Mouse (Mus musculus) neural tube, embryonic 14.5 days (tissue): ENCODE measurements around the gene Ptdss2. TPM values are rescaled to one million over a fixed set of nuclear protein-coding genes. Genes with fewer than 3 reads are reported as not detected.

Experiments
- ATAC-seq: fragments of 200-750 bp; cut with Nextera tagmentation; 2 replicates; pipeline ENCODE4 v1.8.0; 2017; ENCODE audit warnings: low read depth, mild to moderate bottlenecking, moderate TSS enrichment, moderate library complexity
- H3K27ac ChIP-seq: fragments of 300-500 bp; sonication (generic); 2 replicates; pipeline ENCODE4 v1.5.1; 2014; ENCODE audit warnings: low read depth, mild to moderate bottlenecking, control low read depth, low read length, moderate library complexity, mixed read lengths
- H3K27me3 ChIP-seq: fragments of 300-500 bp; sonication (generic); 2 replicates; pipeline ENCODE4 v1.6.1; 2014; ENCODE audit warnings: low read length; ENCODE audit not compliant: control insufficient read depth, insufficient read depth
- H3K36me3 ChIP-seq: fragments of 300-500 bp; sonication (generic); 2 replicates; pipeline ENCODE4 v1.6.1; 2014; ENCODE audit warnings: low read length, mixed read lengths; ENCODE audit not compliant: control insufficient read depth, insufficient read depth
- H3K4me1 ChIP-seq: fragments of 300-500 bp; sonication (generic); 2 replicates; pipeline ENCODE4 v1.6.1; 2014; ENCODE audit warnings: low read length; ENCODE audit not compliant: control insufficient read depth, insufficient read depth
- H3K4me2 ChIP-seq: fragments of 300-500 bp; sonication (generic); 2 replicates; pipeline ENCODE4 v1.6.1; 2014; ENCODE audit warnings: mild to moderate bottlenecking, low read depth, low read length, control low read depth
- H3K4me3 ChIP-seq: fragments of 300-500 bp; sonication (generic); 2 replicates; pipeline ENCODE4 v1.5.1; 2014; ENCODE audit warnings: low read depth, low read length, control low read depth, mixed read lengths
- H3K9ac ChIP-seq: fragments of 300-500 bp; sonication (generic); replicated peaks from 2 replicates; pipeline ENCODE4 v1.6.1; 2014; ENCODE audit warnings: low read depth, mild to moderate bottlenecking, control low read depth, low read length, mixed read lengths
- H3K9me3 ChIP-seq: fragments of 300-500 bp; sonication (generic); 2 replicates; pipeline ENCODE4 v1.6.1; 2016; ENCODE audit warnings: low read length; ENCODE audit not compliant: control insufficient read depth
- WGBS: fragments of 180-500 bp; shearing (Covaris S2); extraction: QIAGEN DNeasy Blood & Tissue Kit; methylation state at CpG from one replicate; pipeline ENCODE4 v1.1.7; 2014; 5-methylcytosine and 5-hydroxymethylcytosine counted together
- polyA plus RNA-seq: library from polyadenylated mRNA; unstranded; fragments of >200 nt; fragmentation: Nextera tagmentation; extraction: Ambion mirVana; gene quantifications from 2 replicates; pipeline ENCODE4 v1.2.1, GENCODE M21; 2014

Gene Ptdss2
- polyA plus RNA-seq, 1 experiment from 2014 or later: 71.7 TPM

DNA sequence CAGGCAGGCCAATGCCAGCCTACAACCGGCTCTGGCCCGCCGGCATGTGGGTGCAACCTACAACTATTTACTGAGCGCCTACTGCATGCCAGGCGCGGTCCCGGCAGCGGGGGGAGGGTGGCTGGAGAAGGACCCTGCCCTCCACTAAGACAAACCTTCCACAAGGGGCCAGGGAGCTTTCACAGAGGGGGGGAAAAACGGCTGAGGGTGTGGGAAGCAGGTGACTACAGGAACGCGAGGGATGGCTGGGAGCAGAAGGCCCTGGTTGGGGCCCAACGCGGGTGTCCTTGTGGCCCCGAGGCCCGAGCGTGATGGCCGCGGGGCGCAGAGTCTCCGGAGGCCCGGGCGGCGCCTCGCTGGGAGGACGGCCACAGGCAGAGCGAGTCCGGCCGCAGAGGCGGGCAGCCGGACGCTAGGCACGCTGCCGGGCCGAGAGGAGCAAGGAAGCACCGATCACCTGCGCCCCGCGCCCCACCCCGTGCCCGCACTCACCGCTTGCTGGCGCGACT is 71.2 kb downstream of the Ptdss2 start:
- WGBS: 3% methylated on average over 34 of the region's 43 CpGs
- peaks cover 9% of the 10 kb centered on the region for H3K4me1 ChIP-seq
- H3K36me3 ChIP-seq: peaks cover 31% of the 10 kb centered on the region
- H3K27me3 ChIP-seq: no peaks in the 10 kb centered on the region
- H3K4me3 ChIP-seq: peak overlapping the region; percentile 94
- no peaks in the 10 kb centered on the region for H3K9me3 ChIP-seq
- H3K9ac ChIP-seq: peak overlapping the region; percentile 92
- peak; percentile 10 for ATAC-seq
- peak overlapping the region; percentile 89 for H3K4me2 ChIP-seq
- H3K27ac ChIP-seq: peak overlapping the region; percentile 75

- Histone ChIP-seq H3K4me2 (peak within 1 kb of the TSS; percentile 98), H3K27ac (peak within 1 kb of the TSS; percentile 75), H3K4me1 (peaks cover 9% of the 10 kb centered on the region), H3K4me3 (peak within 1 kb of the TSS; percentile 94), H3K9me3 (no peaks in the 10 kb centered on the region), H3K27me3 (no peaks in the 10 kb centered on the region), H3K36me3 (peaks cover 31% of the 10 kb centered on the region), H3K9ac (peak within 1 kb of the TSS; percentile 92)
- peak; percentile 94 for ATAC-seq
- WGBS: 0% methylated on average over 39 of the region's 39 CpGs
Observed at GRCm38 (mm10) chr7:141193948-141194347, 71.8 kb downstream of the Ptdss2 start, which contains the start of the genes Hras and Lrrc56. Gene Hras, minus strand, starts transcription at chr7:141194005. Gene Lrrc56, plus strand, starts transcription at chr7:141194157.

DNA sequence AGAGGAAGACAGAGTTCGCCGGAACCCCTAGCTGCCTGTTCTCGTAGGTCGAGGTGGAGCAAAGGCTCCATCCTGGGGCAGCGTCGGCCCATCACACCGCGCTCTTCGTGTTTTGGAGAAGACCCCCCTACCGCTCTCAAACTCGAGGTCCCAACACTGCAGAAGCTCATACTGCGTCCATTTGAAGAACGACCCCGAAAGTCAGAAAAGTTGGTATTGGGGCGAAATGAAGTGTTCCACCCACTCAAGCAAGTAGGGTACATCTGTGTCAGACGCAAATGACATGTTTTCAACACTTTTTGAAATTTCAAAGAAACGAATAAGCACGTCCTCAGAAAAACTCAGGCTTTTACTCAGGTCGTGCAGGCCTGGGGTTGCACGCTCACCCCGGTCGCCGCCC is 72.2 kb downstream of the Ptdss2 start:
- peak overlapping the region; percentile 94 for H3K4me3 ChIP-seq
- no peak for ATAC-seq
- H3K36me3 ChIP-seq: peaks cover 30% of the 10 kb centered on the region
- H3K9me3 ChIP-seq: no peaks in the 10 kb centered on the region
- H3K4me1 ChIP-seq: peaks cover 9% of the 10 kb centered on the region
- H3K27me3 ChIP-seq: no peaks in the 10 kb centered on the region
- peak overlapping the region; percentile 71 for H3K27ac ChIP-seq
- WGBS: 1% methylated on average over 23 of the region's 23 CpGs
- peak overlapping the region; percentile 54 for H3K9ac ChIP-seq
- H3K4me2 ChIP-seq: peak overlapping the region; percentile 98

GRCm38 (mm10) chr7:141194830-141195229 is 72.6 kb downstream of the Ptdss2 start:
- Histone ChIP-seq H3K4me2 (peak overlapping the region; percentile 98), H3K9me3 (no peaks in the 10 kb centered on the region), H3K4me1 (peaks cover 9% of the 10 kb centered on the region), H3K36me3 (peaks cover 26% of the 10 kb centered on the region), H3K9ac (peak overlapping the region; percentile 54), H3K27ac (peak overlapping the region; percentile 71), H3K27me3 (no peaks in the 10 kb centered on the region), H3K4me3 (peak overlapping the region; percentile 94)
- ATAC-seq: peak; percentile 38; the same call in 1 of the 2 replicates
- WGBS: under 1% methylated on average over 28 of the region's 28 CpGs

DNA sequence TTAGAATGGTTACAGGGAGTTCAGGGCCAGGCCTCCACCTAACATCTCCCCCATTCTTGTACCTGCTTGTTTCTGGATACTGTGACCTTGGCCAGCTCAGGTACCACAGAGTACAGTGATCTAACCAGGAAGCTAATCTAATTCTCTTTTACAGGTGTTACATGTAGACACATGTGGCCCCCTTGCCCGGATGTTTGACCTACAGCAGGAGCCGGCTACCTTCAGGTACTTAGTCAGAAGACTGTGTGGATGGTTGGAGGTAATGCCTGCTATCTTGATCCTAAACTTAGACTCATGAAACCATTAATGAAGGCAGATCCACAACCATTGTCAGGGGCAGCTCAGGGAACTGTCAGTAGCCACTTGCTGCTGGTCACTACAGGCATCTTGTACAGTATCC is 73.6 kb downstream of the Ptdss2 start:
- H3K9ac ChIP-seq: no peak overlapping the region
- H3K4me3 ChIP-seq: no peak overlapping the region

GRCm38 (mm10) chr7:141196619-141197282 is 74.6 kb downstream of the Ptdss2 start:
- WGBS: 92% methylated on average over 8 of the region's 8 CpGs

More for the DNA sequence above, 73.6 kb downstream of the Ptdss2 start:
- no peaks in the 10 kb centered on the region for H3K27me3 ChIP-seq
- H3K9me3 ChIP-seq: no peaks in the 10 kb centered on the region
- no peak for ATAC-seq
- peaks cover 17% of the 10 kb centered on the region for H3K36me3 ChIP-seq
- H3K4me2 ChIP-seq: no peak overlapping the region
- H3K27ac ChIP-seq: no peak overlapping the region
- H3K4me1 ChIP-seq: peaks cover 9% of the 10 kb centered on the region
- WGBS: 97% methylated on average over 2 of the region's 2 CpGs

DNA sequence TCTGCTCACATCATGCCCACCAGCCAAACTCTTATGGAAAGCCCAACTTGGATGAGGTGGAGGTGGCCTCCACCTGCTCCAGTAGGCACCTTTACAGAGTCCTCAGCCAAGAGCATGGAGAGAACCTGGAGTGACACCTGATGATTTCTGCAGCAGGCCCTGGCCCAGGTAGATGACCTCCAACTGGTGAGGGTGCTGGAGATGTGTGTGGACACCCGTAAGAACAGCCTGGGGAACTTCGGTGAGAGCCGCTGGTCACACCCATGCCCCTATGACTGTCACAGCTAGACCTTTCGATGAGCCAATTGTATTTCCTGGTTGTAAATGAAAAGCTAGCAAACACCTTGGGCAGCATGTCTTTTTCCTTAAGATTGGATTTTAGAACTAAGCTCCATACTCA is 75.9 kb downstream of the Ptdss2 start:
- H3K4me3 ChIP-seq: no peak overlapping the region
- 97% methylated on average over 4 of the region's 4 CpGs for WGBS
- H3K27ac ChIP-seq: no peak overlapping the region
- H3K4me2 ChIP-seq: no peak overlapping the region
- H3K27me3 ChIP-seq: no peaks in the 10 kb centered on the region
- H3K4me1 ChIP-seq: peaks cover under 1% of the 10 kb centered on the region
- H3K9me3 ChIP-seq: no peaks in the 10 kb centered on the region
- ATAC-seq: no peak
- no peak overlapping the region for H3K9ac ChIP-seq
- no peaks in the 10 kb centered on the region for H3K36me3 ChIP-seq

More at GRCm38 (mm10) chr7:141196619-141197282, 74.6 kb downstream of the Ptdss2 start:
- Histone ChIP-seq H3K27ac (no peak overlapping the region), H3K4me2 (no peak overlapping the region), H3K36me3 (peaks cover 7% of the 10 kb centered on the region), H3K9ac (no peak overlapping the region), H3K4me3 (no peak overlapping the region), H3K4me1 (peaks cover 9% of the 10 kb centered on the region), H3K27me3 (no peaks in the 10 kb centered on the region), H3K9me3 (no peaks in the 10 kb centered on the region)
- no peak for ATAC-seq

- Histone ChIP-seq H3K27me3 (no peaks in the 10 kb centered on the region), H3K4me2 (no peak overlapping the region), H3K36me3 (no peaks in the 10 kb centered on the region), H3K9me3 (no peaks in the 10 kb centered on the region), H3K27ac (no peak overlapping the region), H3K4me1 (no peaks in the 10 kb centered on the region), H3K4me3 (no peak overlapping the region), H3K9ac (no peak overlapping the region)
- ATAC-seq: no peak
- WGBS: 71% methylated on average over 3 of the region's 3 CpGs
Observed at GRCm38 (mm10) chr7:141204546-141204945, 82.4 kb downstream of the Ptdss2 start.

GRCm38 (mm10) chr7:141205504-141205903 is 83.3 kb downstream of the Ptdss2 start:
- Histone ChIP-seq H3K4me3 (no peak overlapping the region), H3K4me1 (no peaks in the 10 kb centered on the region), H3K9me3 (no peaks in the 10 kb centered on the region), H3K4me2 (no peak overlapping the region), H3K27me3 (no peaks in the 10 kb centered on the region), H3K9ac (no peak overlapping the region), H3K27ac (no peak overlapping the region), H3K36me3 (no peaks in the 10 kb centered on the region)
- ATAC-seq: no peak
- 92% methylated on average over 5 of the region's 5 CpGs for WGBS
